Mouse (Mus musculus) intestine, embryonic 15.5 days (tissue): ENCODE measurements at regions not wholly inside any gene's neighbourhood (a gene's known extent, or its start where the extent isn't known, plus 50 kb on each side); places are given as distances from the start of the nearest gene placed in this dataset.
"Not testable (repeated sequence)": the region's sequence is repeated elsewhere in the genome, so short reads cannot be mapped to it uniquely, and the experiment has no call there.

Experiments used
- ATAC-seq: fragments of 200-750 bp; cut with Nextera tagmentation; 2 replicates; pipeline ENCODE4 v1.8.0; 2017; ENCODE audit warnings: moderate TSS enrichment, moderate library complexity
- H3K27ac ChIP-seq: fragments of 300-500 bp; sonication (generic); 2 replicates; pipeline ENCODE4 v1.5.1; 2015; ENCODE audit warnings: mild to moderate bottlenecking, inconsistent platforms
- H3K27me3 ChIP-seq: fragments of 300-500 bp; sonication (generic); replicated peaks from 2 replicates; pipeline ENCODE4 v1.6.1; 2015; ENCODE audit warnings: inconsistent platforms
- H3K36me3 ChIP-seq: fragments of 300-500 bp; sonication (generic); 2 replicates; pipeline ENCODE4 v1.6.1; 2015; ENCODE audit warnings: inconsistent platforms
- H3K4me1 ChIP-seq: fragments of 300-500 bp; sonication (generic); replicated peaks from 2 replicates; pipeline ENCODE4 v1.6.1; 2015; ENCODE audit warnings: inconsistent platforms
- H3K4me2 ChIP-seq: fragments of 300-500 bp; sonication (generic); replicated peaks from 2 replicates; pipeline ENCODE4 v1.6.1; 2015; ENCODE audit warnings: mild to moderate bottlenecking, inconsistent platforms
- H3K4me3 ChIP-seq: fragments of 300-500 bp; sonication (generic); replicated peaks from 2 replicates; pipeline ENCODE4 v1.5.1; 2015; ENCODE audit warnings: inconsistent platforms
- H3K9ac ChIP-seq: fragments of 300-500 bp; sonication (generic); 2 replicates; pipeline ENCODE4 v1.6.1; 2015; ENCODE audit warnings: inconsistent platforms
- H3K9me3 ChIP-seq: fragments of 300-500 bp; sonication (generic); 2 replicates; pipeline ENCODE4 v1.6.1; 2016; ENCODE audit warnings: inconsistent platforms
- WGBS: fragments of 180-500 bp; shearing (Covaris S2); methylation state at CpG from one replicate; pipeline ENCODE4 v1.1.7; 2015; 5-methylcytosine and 5-hydroxymethylcytosine counted together

GRCm38 (mm10) chr16:86524135-86524534, 622.5 kb upstream of the Adamts5 start:
- Histone ChIP-seq H3K27ac (no peak overlapping the region), H3K36me3 (no peaks in the 10 kb centered on the region), H3K9me3 (no peaks in the 10 kb centered on the region), H3K4me3 (no peak overlapping the region), H3K4me2 (no peak overlapping the region), H3K27me3 (no peaks in the 10 kb centered on the region), H3K4me1 (no peaks in the 10 kb centered on the region), H3K9ac (no peak overlapping the region)
- no peak for ATAC-seq
- WGBS = 80% methylated on average over 3 of the region's 3 CpGs

- ATAC-seq = no peak
- no peak overlapping the region for H3K27ac ChIP-seq
- no peak overlapping the region for H3K4me3 ChIP-seq
- H3K4me1 ChIP-seq = no peaks in the 10 kb centered on the region
- H3K36me3 ChIP-seq = no peaks in the 10 kb centered on the region
- H3K27me3 ChIP-seq = no peaks in the 10 kb centered on the region
- H3K9ac ChIP-seq = no peak overlapping the region
- 23% methylated on average over 1 of the region's 1 CpGs for WGBS
- H3K9me3 ChIP-seq = no peaks in the 10 kb centered on the region
- H3K4me2 ChIP-seq = no peak overlapping the region
These were observed 615.3 kb upstream of the Adamts5 start for GRCm38 (mm10) chr16:86516935-86517334.

GRCm38 (mm10) chr16:86516144-86516543, 614.5 kb upstream of the Adamts5 start:
- Histone ChIP-seq H3K27me3 (no peaks in the 10 kb centered on the region), H3K36me3 (no peaks in the 10 kb centered on the region), H3K4me2 (no peak overlapping the region), H3K4me3 (no peak overlapping the region), H3K9ac (no peak overlapping the region), H3K27ac (no peak overlapping the region), H3K9me3 (no peaks in the 10 kb centered on the region), H3K4me1 (no peaks in the 10 kb centered on the region)
- 75% methylated on average over 3 of the region's 3 CpGs for WGBS
- no peak for ATAC-seq

GRCm38 (mm10) chr16:86501074-86501952, 599.7 kb upstream of the Adamts5 start:
- Histone ChIP-seq H3K9me3 (no peaks in the 10 kb centered on the region), H3K9ac (no peak overlapping the region), H3K4me3 (no peak overlapping the region), H3K27ac (no peak overlapping the region), H3K27me3 (no peaks in the 10 kb centered on the region), H3K36me3 (no peaks in the 10 kb centered on the region), H3K4me1 (no peaks in the 10 kb centered on the region), H3K4me2 (no peak overlapping the region)
- WGBS = 51% methylated on average over 3 of the region's 3 CpGs
- ATAC-seq = no peak

- no peak overlapping the region for H3K4me3 ChIP-seq
- H3K27ac ChIP-seq = no peak overlapping the region
- H3K4me1 ChIP-seq = no peaks in the 10 kb centered on the region
- H3K27me3 ChIP-seq = no peaks in the 10 kb centered on the region
- no peak for ATAC-seq
- no peaks in the 10 kb centered on the region for H3K36me3 ChIP-seq
- no peak overlapping the region for H3K4me2 ChIP-seq
- WGBS = 49% methylated on average over 1 of the region's 1 CpGs
- no peak overlapping the region for H3K9ac ChIP-seq
- H3K9me3 ChIP-seq = no peaks in the 10 kb centered on the region
These were observed 573.5 kb upstream of the Adamts5 start for GRCm38 (mm10) chr16:86475145-86475544.

GRCm38 (mm10) chr16:86473059-86473740, 571.6 kb upstream of the Adamts5 start:
- no peaks in the 10 kb centered on the region for H3K27me3 ChIP-seq
- H3K4me2 ChIP-seq = no peak overlapping the region
- no peak overlapping the region for H3K9ac ChIP-seq
- 67% methylated on average over 4 of the region's 4 CpGs for WGBS
- no peak overlapping the region for H3K4me3 ChIP-seq
- no peak overlapping the region for H3K27ac ChIP-seq
- H3K4me1 ChIP-seq = no peaks in the 10 kb centered on the region
- ATAC-seq = no peak
- no peaks in the 10 kb centered on the region for H3K9me3 ChIP-seq
- no peaks in the 10 kb centered on the region for H3K36me3 ChIP-seq

GRCm38 (mm10) chr16:86461073-86461472, 559.4 kb upstream of the Adamts5 start:
- no peaks in the 10 kb centered on the region for H3K4me1 ChIP-seq
- no peak for ATAC-seq
- 88% methylated on average over 9 of the region's 9 CpGs for WGBS
- no peaks in the 10 kb centered on the region for H3K27me3 ChIP-seq
- H3K4me2 ChIP-seq = no peak overlapping the region
- no peaks in the 10 kb centered on the region for H3K9me3 ChIP-seq
- no peak overlapping the region for H3K9ac ChIP-seq
- no peak overlapping the region for H3K4me3 ChIP-seq
- no peak overlapping the region for H3K27ac ChIP-seq
- H3K36me3 ChIP-seq = no peaks in the 10 kb centered on the region

- Histone ChIP-seq H3K4me3 (no peak overlapping the region), H3K9me3 (no peaks in the 10 kb centered on the region), H3K27me3 (no peaks in the 10 kb centered on the region), H3K4me1 (no peaks in the 10 kb centered on the region), H3K4me2 (no peak overlapping the region), H3K9ac (no peak overlapping the region), H3K27ac (no peak overlapping the region), H3K36me3 (no peaks in the 10 kb centered on the region)
- WGBS = 68% methylated on average over 3 of the region's 3 CpGs
- no peak for ATAC-seq
These were observed 555.0 kb upstream of the Adamts5 start for GRCm38 (mm10) chr16:86456649-86457048.

- H3K4me2 ChIP-seq = no peak overlapping the region
- 70% methylated on average over 3 of the region's 3 CpGs for WGBS
These were observed 553.2 kb upstream of the Adamts5 start for GRCm38 (mm10) chr16:86454810-86455209.

GRCm38 (mm10) chr16:86454031-86454430, 552.4 kb upstream of the Adamts5 start:
- Histone ChIP-seq H3K4me2 (no peak overlapping the region), H3K4me1 (no peaks in the 10 kb centered on the region), H3K27ac (no peak overlapping the region), H3K9ac (no peak overlapping the region), H3K4me3 (no peak overlapping the region), H3K27me3 (no peaks in the 10 kb centered on the region), H3K9me3 (no peaks in the 10 kb centered on the region), H3K36me3 (no peaks in the 10 kb centered on the region)
- ATAC-seq = no peak

More at GRCm38 (mm10) chr16:86454810-86455209, 553.2 kb upstream of the Adamts5 start:
- ATAC-seq = no peak
- no peak overlapping the region for H3K4me3 ChIP-seq
- no peaks in the 10 kb centered on the region for H3K4me1 ChIP-seq
- no peaks in the 10 kb centered on the region for H3K36me3 ChIP-seq
- no peaks in the 10 kb centered on the region for H3K27me3 ChIP-seq
- no peak overlapping the region for H3K9ac ChIP-seq
- H3K27ac ChIP-seq = no peak overlapping the region
- no peaks in the 10 kb centered on the region for H3K9me3 ChIP-seq

- Histone ChIP-seq H3K9ac (no peak overlapping the region), H3K4me2 (no peak overlapping the region), H3K4me1 (no peaks in the 10 kb centered on the region), H3K27me3 (no peaks in the 10 kb centered on the region), H3K4me3 (no peak overlapping the region), H3K9me3 (no peaks in the 10 kb centered on the region), H3K36me3 (no peaks in the 10 kb centered on the region), H3K27ac (no peak overlapping the region)
- 45% methylated on average over 1 of the region's 1 CpGs for WGBS
- ATAC-seq = no peak
These were observed 547.0 kb upstream of the Adamts5 start for GRCm38 (mm10) chr16:86448478-86449160.

GRCm38 (mm10) chr16:86419458-86419857, 517.8 kb upstream of the Adamts5 start:
- not testable (repeated sequence) for H3K27me3 ChIP-seq, H3K9ac ChIP-seq, H3K36me3 ChIP-seq, H3K9me3 ChIP-seq, ATAC-seq, H3K4me1 ChIP-seq, H3K4me2 ChIP-seq, H3K27ac ChIP-seq, H3K4me3 ChIP-seq
- 15% methylated on average over 5 of the region's 5 CpGs for WGBS
